Mouse (Mus musculus): Measurements from ENCODE around the gene Lrrc55.

The Lrrc55 gene

DNA sequence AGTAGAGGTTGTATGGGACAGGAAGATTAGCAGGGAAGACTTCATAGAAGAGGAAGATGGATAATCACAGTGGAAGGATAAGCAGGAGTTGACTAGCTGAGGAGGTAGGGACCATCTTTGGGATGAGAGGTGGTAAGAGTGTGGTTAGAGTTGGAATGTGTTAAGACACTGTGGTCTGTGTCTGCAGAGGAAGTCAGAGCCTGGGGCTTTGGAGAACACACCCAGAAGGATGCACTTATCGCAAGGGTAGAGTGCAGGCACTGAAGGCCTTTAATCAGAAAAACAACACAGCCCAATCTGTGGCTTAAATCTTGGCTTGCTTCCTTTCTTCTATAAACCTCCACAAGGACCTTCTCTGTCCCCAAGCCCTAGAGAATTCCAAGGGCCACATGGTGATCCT, 28.7 kb downstream of the Lrrc55 start:
- no peak for DNase-seq (ENCODE audit: low read depth)

DNA sequence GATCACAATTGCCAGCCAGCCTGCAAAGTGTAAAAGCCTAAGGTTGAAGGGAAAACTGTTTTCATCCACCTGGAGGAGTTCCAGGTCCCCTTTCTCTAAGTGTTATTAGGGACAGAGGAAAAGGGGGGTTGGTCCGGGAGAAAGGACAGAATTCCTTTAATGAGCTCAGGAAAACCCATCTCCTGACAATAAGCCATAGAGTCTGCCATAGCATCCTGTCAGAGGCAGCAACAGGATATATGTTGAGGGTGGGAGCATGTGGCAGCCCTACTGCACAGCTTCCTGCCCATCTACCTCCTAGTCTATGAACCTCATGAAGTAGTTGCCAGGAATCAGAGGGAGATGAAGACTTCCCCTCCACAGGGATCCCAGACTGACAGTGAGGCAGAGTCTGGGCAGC, 29.4 kb downstream of the Lrrc55 start:
- no peak for DNase-seq (ENCODE audit: low read depth)

DNA sequence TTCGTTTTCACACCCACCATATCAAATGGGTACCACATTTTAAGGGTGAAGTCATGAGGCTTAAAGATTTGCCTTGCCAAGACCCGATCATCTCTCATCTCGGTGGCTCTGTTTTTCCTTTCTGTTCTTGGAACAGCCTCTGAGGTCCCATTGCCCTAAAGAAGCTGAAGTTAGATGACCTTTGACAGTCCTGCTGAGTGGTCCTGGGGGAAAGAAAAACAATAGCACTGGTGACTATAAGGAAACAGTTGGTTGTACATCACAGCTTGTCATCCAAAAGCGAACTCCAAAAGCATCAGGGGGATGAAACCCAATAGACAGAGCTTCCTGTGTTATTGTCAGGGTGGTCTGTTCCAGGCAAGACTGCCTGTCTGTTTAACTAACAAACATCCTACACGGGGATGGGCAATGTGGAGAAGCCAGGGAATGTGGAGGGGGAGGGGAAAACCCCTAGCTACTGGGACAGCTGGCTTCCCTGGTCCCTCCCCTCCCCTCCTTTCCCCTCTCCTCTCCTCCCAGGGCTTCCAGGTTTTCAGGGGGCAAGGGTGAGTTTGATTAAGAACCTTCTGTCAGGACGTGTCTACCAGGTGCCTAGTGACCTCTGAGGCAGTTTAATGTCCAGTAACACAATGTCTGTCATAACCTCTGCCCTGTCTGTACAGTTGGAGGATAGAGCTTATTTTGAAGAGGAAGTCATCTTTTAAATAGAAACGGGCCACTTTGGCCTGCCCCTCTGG, 33.5 kb downstream of the Lrrc55 start:
- DNase-seq (ENCODE audit: low read depth): no peak

DNA sequence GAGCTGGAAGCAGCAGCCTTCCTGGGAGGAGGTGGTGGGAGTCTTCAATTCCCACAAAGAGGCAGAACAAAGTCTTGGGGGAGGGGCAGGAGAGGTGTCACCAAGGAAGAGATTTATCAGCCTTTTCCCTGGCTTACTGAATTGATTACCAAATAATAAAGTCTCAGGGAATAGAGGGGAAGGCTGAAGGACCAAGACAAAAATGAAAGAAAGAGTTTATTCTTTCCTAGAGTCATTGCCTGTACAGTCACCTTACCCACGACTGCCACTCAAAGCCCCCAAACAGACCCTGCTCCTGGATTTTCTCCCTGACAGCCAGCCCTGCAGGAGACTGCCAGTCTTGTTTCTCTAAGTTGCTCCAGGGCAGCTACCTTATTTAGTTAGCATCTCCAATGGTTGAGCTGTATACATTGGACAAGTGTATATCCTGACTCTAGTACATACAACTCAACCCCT, 35.3 kb downstream of the Lrrc55 start:
- DNase-seq (ENCODE audit: low read depth): no peak

DNA sequence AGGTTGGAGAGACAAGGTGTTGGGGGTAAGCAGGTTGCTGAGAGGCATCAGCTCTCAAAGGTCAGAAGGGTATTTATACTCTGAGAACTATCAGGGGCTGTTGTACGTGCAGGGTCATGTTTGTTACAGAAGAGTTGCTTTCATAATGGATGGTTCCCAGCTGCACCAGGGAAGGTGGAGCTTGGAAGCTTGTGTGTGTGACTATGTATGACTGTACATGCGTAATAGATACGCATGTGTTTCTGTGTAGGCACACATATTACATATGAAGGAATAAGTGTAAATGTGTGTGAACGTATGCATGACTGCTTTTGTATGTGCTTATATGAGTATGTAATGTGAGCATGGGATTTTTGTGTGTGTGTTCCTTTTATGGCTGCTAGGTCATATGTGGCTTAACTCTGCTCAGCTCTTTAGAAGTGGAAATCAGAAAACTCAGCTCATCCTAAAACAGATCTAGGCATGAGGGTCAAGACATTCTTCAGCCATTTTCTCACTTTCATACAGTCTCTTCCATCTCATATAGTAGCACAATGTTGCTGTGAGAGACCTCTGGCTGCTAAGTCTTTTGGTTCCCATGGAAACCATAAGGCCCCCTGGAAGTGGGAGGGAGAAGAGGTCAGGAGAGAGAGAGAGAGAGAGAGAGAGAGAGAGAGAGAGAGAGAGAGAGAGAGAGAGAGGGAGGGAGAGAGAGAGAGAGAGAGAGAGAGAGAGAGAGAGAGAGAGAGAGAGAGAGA, 35.9 kb downstream of the Lrrc55 start:
- DNase-seq (ENCODE audit: low read depth): no peak

DNA sequence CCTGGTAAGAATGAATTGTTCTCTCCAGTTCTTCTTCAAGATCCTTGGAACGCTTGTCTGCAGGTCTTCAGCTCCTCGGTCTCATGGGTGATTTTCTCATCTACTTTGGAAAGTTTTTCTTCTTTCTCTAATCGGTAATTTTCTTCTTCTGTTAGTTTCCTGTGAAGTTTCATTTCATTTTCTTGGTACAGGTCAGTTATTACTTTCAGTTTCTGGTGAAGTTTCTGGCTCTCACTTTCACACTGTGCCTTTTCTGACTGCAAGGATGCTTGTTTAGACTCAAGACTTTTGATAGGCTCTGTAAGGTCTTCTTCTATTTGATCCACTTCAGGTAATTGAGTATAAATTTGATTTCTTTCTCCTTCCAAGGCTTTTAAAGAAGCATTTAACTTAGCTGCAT, 39.6 kb downstream of the Lrrc55 start:
- DNase-seq (ENCODE audit: low read depth): no peak

DNA sequence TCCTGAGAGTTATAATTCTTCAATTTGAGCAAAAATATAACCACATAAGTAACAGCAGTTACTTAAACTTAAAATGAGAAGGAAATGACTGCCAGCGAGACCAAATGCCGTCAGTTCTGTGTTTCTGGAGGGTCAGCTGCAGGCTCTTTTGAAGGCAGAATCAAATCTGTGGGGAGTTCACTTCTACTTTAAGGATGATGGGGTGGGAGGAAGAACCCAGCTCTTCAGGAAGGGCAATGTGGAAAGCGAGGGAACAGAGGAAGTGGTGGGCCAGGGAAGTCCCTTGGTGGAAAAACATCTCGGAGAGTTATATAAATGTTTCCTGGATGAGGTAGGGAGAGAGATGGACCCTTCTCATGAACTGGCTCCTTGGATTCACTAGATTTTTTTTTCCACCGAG, 40.9 kb downstream of the Lrrc55 start:
- DNase-seq (ENCODE audit: low read depth): no peak

DNA sequence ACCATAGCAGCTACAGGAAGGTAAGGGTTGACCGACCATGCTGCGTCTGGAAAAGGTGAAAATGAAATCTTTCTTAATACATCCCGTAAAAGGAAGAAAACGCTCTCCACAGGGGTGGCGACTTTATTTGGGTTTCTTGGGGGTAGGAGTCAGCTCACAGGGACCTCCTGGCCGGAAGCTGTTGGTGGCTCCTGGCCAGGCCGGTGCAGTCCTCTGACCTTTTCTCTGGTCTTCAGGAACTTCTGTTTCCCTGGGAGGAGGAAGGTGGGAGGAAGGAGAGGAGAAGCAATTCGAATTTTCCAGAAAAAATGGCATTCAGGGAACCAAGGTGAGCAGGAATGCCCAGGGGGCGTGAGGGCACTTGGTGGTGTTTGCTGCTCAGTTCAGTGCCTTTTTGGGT, 41.7 kb downstream of the Lrrc55 start:
- DNase-seq (ENCODE audit: low read depth): no peak

DNA sequence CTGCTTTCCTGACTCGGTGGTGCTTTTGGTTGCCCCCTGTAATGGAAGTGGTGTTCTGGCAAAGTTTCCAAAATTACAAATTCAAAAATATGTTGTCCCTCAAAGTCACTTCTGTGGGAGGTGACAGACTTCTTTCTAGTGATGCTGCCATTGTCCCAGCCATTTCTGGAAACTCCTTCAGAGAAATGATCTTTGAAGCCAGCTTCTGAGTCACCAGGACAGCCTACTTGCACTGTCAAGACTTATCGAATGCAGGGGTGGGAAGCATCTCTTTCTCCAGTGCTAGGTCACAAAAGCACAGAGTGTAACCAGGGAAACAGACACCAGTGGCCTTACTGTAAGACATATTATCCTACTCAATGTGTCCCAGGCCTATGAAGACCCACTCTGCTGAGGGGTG, 45.8 kb downstream of the Lrrc55 start:
- DNase-seq (ENCODE audit: low read depth): no peak

DNA sequence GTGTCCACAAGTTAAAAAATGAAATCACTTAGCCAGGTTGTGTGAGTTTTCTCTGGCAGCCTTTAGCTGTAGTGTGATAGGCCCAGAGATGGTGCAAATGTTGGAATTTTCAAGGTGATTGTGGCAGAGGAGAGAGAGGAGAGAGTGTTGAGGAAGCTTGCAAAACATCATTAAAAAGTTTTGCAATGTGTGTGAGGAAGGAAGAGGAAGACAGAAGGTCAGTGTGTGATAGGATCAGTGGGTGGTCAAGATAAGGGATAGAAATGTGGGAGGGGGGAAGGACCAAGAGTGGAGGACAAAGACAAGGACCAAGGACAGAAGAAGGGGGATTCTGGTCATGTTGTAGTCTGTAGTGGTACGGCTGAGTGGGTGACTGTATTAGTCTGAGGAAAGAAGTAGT, 46.6 kb downstream of the Lrrc55 start:
- DNase-seq (ENCODE audit: low read depth): no peak

DNA sequence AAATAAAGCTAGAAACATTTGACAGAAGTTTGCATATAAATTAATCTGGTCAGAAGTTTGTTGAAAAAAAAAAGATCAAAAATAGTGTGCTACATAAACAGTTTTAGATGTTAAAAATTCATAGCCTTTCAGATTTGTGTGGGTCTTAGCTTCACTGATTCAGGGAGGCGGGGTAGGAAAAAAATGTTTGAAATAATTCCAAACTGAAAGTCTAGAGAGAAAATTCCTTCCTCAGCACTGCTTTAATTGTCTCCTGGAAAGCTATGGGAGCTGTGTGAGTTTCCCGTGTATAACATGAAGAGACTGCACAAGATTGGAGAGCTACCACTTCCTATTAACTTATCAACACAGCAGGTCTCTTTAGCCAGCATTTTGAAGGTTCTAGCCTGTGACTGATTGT, 49.5 kb downstream of the Lrrc55 start:
- no peak for DNase-seq (ENCODE audit: low read depth)

DNA sequence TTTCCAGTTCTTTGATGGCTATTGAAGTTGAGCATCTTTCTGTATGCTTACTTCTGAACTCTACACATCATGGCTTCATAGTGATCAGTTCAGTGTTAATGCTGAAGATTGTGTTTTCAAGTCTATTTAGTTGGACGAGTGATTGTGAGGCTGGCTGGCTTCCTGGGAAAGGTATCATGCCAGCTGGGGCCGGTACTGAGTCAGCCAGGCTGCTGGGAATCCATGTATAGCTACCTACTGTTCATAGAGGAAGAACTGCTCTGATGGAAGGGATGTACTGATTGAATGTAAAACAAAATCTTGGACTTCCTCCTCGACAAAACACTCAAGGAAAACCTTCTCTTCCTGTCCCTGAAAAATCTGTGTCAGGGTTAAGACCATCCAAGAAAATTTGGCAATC, 51.7 kb downstream of the Lrrc55 start:
- DNase-seq (ENCODE audit: low read depth): no peak

DNA sequence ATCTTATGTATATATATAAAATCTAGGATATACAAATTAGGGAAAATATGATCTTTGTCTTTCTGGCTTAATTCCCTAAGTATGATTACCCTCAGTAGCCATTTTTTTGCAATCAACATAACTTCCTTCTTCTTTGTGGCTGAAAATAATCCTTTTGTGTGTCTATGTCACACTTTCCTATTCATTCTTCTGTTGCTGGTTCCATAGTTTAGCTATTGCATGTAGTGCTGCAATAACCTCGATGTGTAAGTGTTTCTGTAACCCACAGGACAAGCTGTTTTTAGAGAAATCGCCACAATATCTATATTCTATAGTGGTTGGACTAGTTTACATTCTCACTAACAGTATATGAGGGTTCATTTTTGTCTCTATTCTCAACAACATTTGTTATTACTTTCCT, 52.1 kb downstream of the Lrrc55 start:
- no peak for DNase-seq (ENCODE audit: low read depth)

DNA sequence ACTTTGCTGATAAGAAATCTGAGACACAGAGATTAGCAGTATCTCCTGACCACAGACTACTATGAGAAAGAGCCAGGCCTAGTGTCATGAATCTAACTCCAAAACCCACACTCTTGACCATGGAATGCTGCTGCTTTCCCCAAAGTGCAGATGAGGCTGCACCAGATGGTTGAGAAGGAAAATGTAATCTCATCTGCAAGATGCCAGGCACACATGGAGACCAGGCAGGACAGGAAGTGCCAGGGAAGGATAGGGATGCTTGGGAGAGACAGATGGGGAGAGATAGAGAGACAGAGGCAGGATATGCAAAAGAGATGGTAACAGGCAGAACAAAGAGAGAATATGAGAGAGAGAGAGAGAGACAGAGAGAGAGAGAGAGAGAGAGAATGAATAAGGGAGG, 56.2 kb downstream of the Lrrc55 start:
- DNase-seq (ENCODE audit: low read depth): no peak

DNA sequence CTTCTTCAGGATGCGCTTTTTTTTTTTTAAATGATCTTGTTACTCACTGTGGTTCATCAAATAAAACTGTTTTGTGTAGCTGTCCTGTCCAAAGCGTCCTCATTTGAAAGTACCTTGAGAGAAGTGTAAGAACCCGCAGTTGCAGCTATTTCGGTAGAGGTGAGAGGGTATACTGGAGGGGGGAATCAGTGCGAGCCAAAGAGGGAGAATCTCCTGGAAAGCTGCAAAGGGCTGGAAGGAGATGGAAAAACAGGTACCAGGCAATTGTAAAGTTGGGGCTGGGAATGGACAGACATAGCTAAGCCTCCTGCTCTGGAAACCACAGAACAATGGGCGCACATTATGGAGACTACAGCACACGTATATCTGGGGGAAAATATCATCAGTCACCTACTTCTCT, 57.2 kb downstream of the Lrrc55 start:
- DNase-seq (ENCODE audit: low read depth): no peak

DNA sequence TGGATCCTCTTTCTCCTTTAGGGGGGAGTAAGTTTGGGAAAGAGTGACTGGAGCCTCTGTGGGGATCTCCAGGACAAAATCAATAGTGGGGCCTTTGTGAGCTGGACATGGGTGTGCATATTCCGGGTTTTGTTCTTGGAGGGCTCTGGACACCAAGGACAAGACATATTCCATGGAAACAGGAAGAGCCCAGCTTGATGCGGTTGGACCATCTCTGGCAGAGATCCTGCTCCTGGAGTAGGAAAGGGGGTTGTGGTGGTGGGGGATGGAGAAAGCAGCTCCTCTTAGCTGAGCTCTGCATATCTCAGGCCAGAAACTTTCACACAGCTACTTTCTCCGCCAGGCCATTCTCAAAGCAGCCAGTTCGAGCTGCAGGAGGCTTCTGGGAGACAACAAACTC, 57.6 kb downstream of the Lrrc55 start:
- no peak for DNase-seq (ENCODE audit: low read depth)

DNA sequence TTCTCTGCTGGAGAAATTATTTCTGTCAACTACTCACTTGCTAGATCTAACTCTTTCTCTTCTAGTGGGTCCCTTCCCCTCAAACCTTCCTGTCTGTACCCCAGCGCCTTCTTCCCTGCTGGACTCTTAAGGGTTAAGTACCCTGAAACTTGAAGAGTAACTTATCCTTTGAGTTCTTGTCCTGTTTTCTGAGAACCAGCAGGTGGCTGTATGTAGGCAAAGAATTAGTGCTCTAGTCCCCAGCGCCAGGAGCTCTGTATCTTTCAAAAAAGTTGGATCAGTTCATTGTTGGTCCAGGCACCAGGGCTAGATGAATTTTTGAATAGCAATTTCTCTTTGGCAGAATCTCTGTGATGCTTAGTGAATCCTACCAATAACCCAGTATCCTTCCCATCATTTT, 58.9 kb downstream of the Lrrc55 start:
- DNase-seq (ENCODE audit: low read depth): no peak

DNA sequence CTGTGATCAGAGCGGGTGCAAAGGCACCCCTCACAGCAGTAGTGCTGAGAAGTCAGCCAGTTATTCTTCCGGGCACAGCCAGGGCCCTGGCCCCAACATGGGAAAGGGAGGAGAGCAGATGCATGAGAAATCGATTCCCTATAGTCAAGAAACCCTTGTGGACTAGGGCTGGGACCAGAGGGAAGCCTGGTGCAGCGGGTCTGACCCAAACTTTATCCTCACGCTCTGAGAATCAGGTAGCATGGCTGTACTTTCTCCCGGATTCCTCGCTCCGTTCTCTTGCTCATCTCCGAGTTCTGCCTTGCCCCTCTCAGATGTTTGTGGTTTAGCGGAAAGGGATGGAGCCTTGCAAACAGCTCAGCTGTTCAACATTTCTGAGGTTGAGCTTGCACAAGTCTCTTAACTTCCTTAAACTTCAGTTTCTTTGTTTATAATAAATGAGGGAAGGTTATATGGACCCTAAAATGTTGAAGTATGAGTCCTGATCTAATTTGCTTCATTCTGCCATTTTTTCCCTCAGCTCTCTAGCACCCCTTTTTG, 59.3 kb downstream of the Lrrc55 start:
- DNase-seq (ENCODE audit: low read depth): peak; percentile 14

DNA sequence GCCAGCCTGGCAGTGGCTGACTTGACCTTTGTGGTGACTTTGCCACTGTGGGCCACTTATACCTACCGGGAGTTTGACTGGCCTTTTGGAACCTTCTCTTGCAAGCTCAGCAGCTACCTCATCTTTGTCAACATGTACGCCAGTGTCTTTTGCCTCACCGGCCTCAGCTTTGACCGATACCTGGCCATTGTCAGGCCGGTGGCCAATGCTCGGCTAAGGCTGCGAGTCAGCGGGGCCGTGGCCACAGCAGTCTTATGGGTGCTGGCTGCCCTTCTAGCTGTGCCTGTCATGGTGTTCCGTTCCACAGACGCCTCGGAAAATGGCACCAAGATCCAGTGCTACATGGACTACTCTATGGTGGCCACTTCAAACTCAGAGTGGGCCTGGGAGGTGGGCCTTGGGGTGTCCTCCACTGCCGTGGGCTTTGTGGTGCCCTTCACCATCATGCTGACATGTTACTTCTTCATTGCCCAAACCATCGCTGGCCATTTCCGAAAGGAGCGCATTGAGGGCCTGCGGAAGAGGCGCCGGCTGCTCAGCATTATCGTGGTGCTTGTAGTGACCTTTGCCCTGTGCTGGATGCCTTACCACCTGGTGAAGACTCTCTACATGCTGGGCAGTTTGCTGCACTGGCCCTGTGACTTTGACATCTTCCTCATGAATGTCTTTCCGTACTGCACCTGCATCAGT, 60.0 kb downstream of the Lrrc55 start:
- no peak for DNase-seq (ENCODE audit: low read depth)

DNA sequence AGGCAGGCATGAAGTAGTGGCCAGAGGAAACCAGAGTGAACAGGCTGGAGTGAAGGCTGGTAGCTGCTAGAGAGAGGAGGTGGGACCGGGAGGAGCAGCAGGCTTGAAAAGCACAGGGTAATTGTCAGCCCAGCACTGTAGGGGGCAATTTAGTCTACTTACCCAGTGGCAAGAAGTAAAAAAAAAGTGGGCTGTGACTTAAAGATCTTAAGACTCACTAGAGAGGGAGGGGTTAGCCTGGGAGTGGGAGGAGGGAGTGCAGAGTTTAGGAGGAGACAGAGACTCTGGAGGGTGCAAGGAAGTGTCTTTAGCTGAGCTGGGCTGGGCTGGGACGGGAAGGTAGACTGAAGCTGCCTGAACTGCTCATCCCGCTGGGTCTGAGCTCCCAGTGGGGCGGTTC, 60.9 kb downstream of the Lrrc55 start, which contains the start of gene Aplnr:
Aplnr (plus strand) TSS at position 137 of the 400 bp plus-strand sequence.
- no peak for DNase-seq (ENCODE audit: low read depth)

DNA sequence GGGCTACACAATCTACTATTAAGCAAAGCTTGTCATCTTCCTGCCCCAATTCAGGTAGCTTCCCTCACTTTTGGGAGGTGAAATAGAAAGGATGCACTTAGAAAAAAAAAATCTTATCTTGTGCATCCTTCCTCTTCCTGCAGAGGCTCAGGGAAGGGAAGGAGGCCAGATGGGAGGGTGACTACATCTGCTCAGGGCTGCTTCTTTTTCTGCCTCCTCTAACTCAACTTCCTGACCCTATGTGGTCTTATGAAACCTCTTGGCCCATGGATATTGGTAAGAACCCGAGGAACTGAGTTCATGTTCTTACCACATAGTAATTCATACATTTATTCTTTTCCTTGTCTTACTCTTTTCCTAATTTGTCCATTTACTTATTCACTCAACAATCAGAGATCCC, 61.9 kb downstream of the Lrrc55 start:
- no peak for DNase-seq (ENCODE audit: low read depth)

DNA sequence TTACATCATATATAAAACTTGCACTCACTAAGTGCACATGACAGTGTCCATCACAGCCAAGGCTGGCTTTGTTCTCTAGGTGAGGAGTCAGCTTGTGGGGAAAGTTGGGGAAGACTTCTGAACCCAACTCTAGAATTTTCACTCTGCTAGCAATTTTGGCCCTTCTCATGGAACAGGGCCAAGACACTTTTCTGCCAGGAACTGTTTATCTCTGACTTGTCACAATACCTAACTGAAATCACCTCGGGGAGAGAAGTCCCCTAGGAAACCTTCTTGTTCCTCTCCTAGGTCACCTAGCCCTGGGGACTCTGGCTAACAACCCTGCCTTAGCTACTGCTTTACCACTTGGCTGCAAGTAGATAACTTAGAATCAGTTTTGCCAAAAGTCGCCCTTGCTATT, 64.8 kb downstream of the Lrrc55 start:
- DNase-seq (ENCODE audit: low read depth): no peak

DNA sequence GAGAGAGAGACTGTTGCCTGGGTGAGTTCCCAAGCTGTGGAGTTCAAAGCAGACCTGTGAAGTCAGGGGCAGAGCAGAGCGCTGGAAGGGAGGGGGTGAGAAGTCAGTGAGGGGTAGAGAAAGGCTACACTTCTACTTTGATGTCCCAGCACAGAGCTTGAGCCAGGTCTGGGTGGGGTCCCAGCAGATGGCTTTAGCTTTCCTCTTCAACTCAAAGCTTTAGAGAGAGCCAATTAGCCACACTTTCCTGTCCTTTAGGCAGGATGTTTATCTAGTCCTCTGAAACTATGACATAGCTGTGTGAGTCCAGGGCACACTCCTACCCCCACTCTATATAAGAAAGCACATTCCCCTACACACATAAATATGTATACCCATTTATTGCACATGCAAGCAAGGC, 65.3 kb downstream of the Lrrc55 start:
- DNase-seq (ENCODE audit: low read depth): no peak
